31 mouse cellular contexts compared by ENCODE assay signal in the genomic region with DNA sequence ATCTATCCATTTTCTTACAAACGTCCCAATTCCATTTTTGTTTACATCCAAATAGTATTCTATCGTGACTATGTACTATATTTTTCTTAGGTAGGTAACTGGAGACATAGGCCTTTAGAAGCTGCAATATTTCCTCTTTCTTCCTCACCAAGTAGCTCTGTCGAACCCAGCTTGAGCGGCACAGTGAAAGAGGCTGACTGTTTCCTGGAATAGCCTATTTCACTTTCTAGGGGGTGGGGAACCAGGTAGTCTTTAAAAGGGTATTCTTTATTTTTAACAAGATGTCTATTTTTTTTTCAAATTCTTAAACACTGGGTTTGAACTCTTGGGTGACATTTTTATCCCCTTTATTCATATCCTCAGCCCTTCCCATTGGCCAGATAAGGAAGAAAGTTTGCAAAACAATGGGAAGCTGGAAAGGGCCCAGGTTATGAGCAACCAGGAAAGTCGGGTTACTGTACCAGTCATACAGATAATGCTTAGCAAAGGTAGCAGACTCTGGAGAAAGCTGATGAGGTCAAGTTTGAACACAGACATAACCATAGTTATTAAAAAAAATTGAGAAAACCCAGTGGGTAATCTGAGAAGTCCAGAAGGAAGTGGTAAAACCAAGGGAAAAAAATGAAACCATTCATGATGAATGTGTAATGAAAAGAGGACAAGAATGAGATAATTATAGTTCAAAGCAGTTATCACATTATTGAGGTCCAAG.
DNase-seq lines count a peak whose midpoint lies in the region; ATAC-seq and TF ChIP-seq lines count a peak whose summit lies in the region.
"Had no signal": no experiment of that assay in that cellular context is flagged by ENCODE, and none has a peak within 500 bp of the region (broad histone marks: within the 10 kb centered on the region; RNA-seq: fewer than 3 reads in every experiment).

No protein-coding gene starts in this region.

- WGBS in intestine, embryonic 16.5 days: 72% methylated on average over 5 of the region's 5 CpGs
- WGBS in stomach, postnatal 0 days: 63% methylated on average over 5 of the region's 5 CpGs
- 88% methylated on average over 5 of the region's 5 CpGs for WGBS in midbrain, embryonic 14.5 days

- no peak overlapping the region for H3K4me2 ChIP-seq in intestine, embryonic 16.5 days (ENCODE audit: low read depth, low read length)
- H3K4me2 ChIP-seq in stomach, postnatal 0 days (replicated peaks; ENCODE audit: low read depth): no peak overlapping the region
- H3K4me2 ChIP-seq in midbrain, embryonic 14.5 days (ENCODE audit: low read length): no peak overlapping the region
- H3K4me2 ChIP-seq: embryonic facial prominence, embryonic 12.5 days; forebrain, embryonic 15.5 days; heart, embryonic 12.5 days; hindbrain, embryonic 13.5 days; limb, embryonic 13.5 days; liver, embryonic 12.5 days; midbrain, embryonic 12.5 days; neural tube, embryonic 15.5 days had no signal

- H3K4me1 ChIP-seq in intestine, embryonic 16.5 days (ENCODE audit: control insufficient read depth, insufficient read depth, low read length): peaks cover 12% of the 10 kb centered on the region; the same call in 1 of the 2 replicates
- no peaks in the 10 kb centered on the region for H3K4me1 ChIP-seq in stomach, postnatal 0 days (replicated peaks; ENCODE audit: control insufficient read depth, insufficient read depth)
- peaks cover 5% of the 10 kb centered on the region; the same call in 1 of the 2 replicates for H3K4me1 ChIP-seq in midbrain, embryonic 14.5 days (ENCODE audit: control insufficient read depth, insufficient read depth, low read length)
- H3K4me1 ChIP-seq: liver, embryonic 12.5 days; neural tube, embryonic 15.5 days had no signal

- no peak for TF ChIP-seq CTCF in stomach, postnatal 0 days (IDR thresholded peaks at IDR 0.05; ENCODE audit: low read depth)

- no peaks in the 10 kb centered on the region for H3K36me3 ChIP-seq in intestine, embryonic 16.5 days (ENCODE audit: control insufficient read depth, insufficient read depth, low read length)
- no peaks in the 10 kb centered on the region for H3K36me3 ChIP-seq in stomach, postnatal 0 days (ENCODE audit: control insufficient read depth, insufficient read depth, low read length)
- no peaks in the 10 kb centered on the region for H3K36me3 ChIP-seq in midbrain, embryonic 14.5 days (ENCODE audit: control insufficient read depth, insufficient read depth, low read length)
- H3K36me3 ChIP-seq: embryonic facial prominence, embryonic 12.5 days; forebrain, embryonic 10.5 days; forebrain, embryonic 15.5 days; G1E; heart, embryonic 12.5 days; hindbrain, embryonic 13.5 days; limb, embryonic 13.5 days; liver, embryonic 12.5 days; midbrain, embryonic 12.5 days; neural tube, embryonic 15.5 days had no signal

- no peaks in the 10 kb centered on the region for H3K27me3 ChIP-seq in intestine, embryonic 16.5 days (replicated peaks; ENCODE audit: control insufficient read depth, insufficient read depth, low read length)
- no peaks in the 10 kb centered on the region for H3K27me3 ChIP-seq in stomach, postnatal 0 days (ENCODE audit: control insufficient read depth, insufficient read depth, low read length)
- no peaks in the 10 kb centered on the region for H3K27me3 ChIP-seq in midbrain, embryonic 14.5 days (ENCODE audit: control insufficient read depth, insufficient read depth, low read length)
- H3K27me3 ChIP-seq: embryonic facial prominence, embryonic 12.5 days; forebrain, embryonic 15.5 days; heart, embryonic 12.5 days; hindbrain, embryonic 13.5 days; limb, embryonic 13.5 days; liver, embryonic 12.5 days; megakaryocyte, embryonic 14.5 days; neural tube, embryonic 15.5 days; Patski had no signal

- TF ChIP-seq EP300 in stomach, postnatal 0 days (optimal IDR thresholded peaks at IDR 0.05): no peak

- H3K9me3 ChIP-seq in intestine, embryonic 16.5 days (ENCODE audit: control insufficient read depth, low read length): no peaks in the 10 kb centered on the region
- H3K9me3 ChIP-seq in stomach, postnatal 0 days (ENCODE audit: control insufficient read depth, low read length): no peaks in the 10 kb centered on the region
- no peaks in the 10 kb centered on the region for H3K9me3 ChIP-seq in midbrain, embryonic 14.5 days (ENCODE audit: control insufficient read depth, low read length)
- H3K9me3 ChIP-seq: embryonic facial prominence, embryonic 12.5 days; forebrain, embryonic 10.5 days; forebrain, embryonic 15.5 days; G1E; heart, embryonic 12.5 days; hindbrain, embryonic 13.5 days; limb, embryonic 13.5 days; liver, embryonic 12.5 days; megakaryocyte, embryonic 14.5 days; midbrain, embryonic 12.5 days; neural tube, embryonic 15.5 days had no signal

- ATAC-seq in intestine, embryonic 16.5 days: peak; percentile 34; the same call in 1 of the 2 replicates
- peak; percentile 65; the same call in 1 of the 2 replicates for ATAC-seq in stomach, postnatal 0 days (ENCODE audit: low FRiP score, low TSS enrichment)
- no peak for ATAC-seq in midbrain, embryonic 14.5 days (ENCODE audit: low FRiP score, low TSS enrichment)
- ATAC-seq: forebrain, embryonic 15.5 days; liver, embryonic 12.5 days; liver, postnatal 0 days; Patski had no signal

- intact Hi-C loops in left cerebral cortex, postnatal 4 days (cut with DNase I): no loop called here

- no peak overlapping the region for H3K4me3 ChIP-seq in intestine, embryonic 16.5 days (ENCODE audit: low read length)
- H3K4me3 ChIP-seq in stomach, postnatal 0 days (ENCODE audit: low read depth, low read length): no peak overlapping the region
- H3K4me3 ChIP-seq in midbrain, embryonic 14.5 days (replicated peaks; ENCODE audit: low read depth, low read length): no peak overlapping the region
- H3K4me3 ChIP-seq: embryonic facial prominence, embryonic 12.5 days; forebrain, embryonic 10.5 days; forebrain, embryonic 15.5 days; heart, adult 2 months; heart, embryonic 12.5 days; hindbrain, embryonic 13.5 days; limb, embryonic 13.5 days; liver, embryonic 12.5 days; megakaryocyte, embryonic 14.5 days; midbrain, embryonic 12.5 days; neural tube, embryonic 15.5 days had no signal

- no peak overlapping the region for H3K27ac ChIP-seq in intestine, embryonic 16.5 days (ENCODE audit: low read length)
- H3K27ac ChIP-seq in stomach, postnatal 0 days (replicated peaks): no peak overlapping the region
- H3K27ac ChIP-seq in midbrain, embryonic 14.5 days (replicated peaks; ENCODE audit: low read depth, low read length): no peak overlapping the region
- H3K27ac ChIP-seq: embryonic facial prominence, embryonic 12.5 days; forebrain, embryonic 10.5 days; forebrain, embryonic 15.5 days; heart, adult 2 months; hindbrain, embryonic 13.5 days; kidney, postnatal 0 days; limb, embryonic 13.5 days; liver, embryonic 12.5 days; midbrain, embryonic 12.5 days; neural tube, embryonic 15.5 days had no signal

- no peak overlapping the region for H3K9ac ChIP-seq in intestine, embryonic 16.5 days (ENCODE audit: low read depth, low read length)
- no peak overlapping the region for H3K9ac ChIP-seq in stomach, postnatal 0 days (ENCODE audit: low read length)
- H3K9ac ChIP-seq in midbrain, embryonic 14.5 days (replicated peaks; ENCODE audit: low read length): no peak overlapping the region
- H3K9ac ChIP-seq: embryonic facial prominence, embryonic 12.5 days; forebrain, embryonic 15.5 days; heart, embryonic 12.5 days; hindbrain, embryonic 13.5 days; limb, embryonic 13.5 days; liver, embryonic 12.5 days; liver, postnatal 0 days; midbrain, embryonic 12.5 days; neural tube, embryonic 15.5 days had no signal

- DNase-seq in A20 (ENCODE audit: low read depth, low spot score): peak; percentile 74
- DNase-seq in NIH3T3 (ENCODE audit: low read depth): peak; percentile 34
- no peak for DNase-seq in stomach, postnatal 0 days (ENCODE audit: low spot score)
- DNase-seq in midbrain, embryonic 14.5 days: no peak
- DNase-seq in right cerebral cortex, postnatal 25 days: no peak
- no peak for DNase-seq in left cerebral cortex, postnatal 4 days
- DNase-seq: adrenal gland, postnatal 10 days; cerebellum, adult 8-10 months; cerebellum, postnatal 36 days; embryo, embryonic 11 days; heart, adult 2 months; heart, postnatal 4 days; kidney, adult 8-10 months; liver, postnatal 0 days; lung, postnatal 4 days; right cerebral cortex, postnatal 4 days; thymus, postnatal 25 days had no signal

Comparison
In these comparisons a context has a peak if more than half of its experiments do, and no peak if none do; other contexts are left out.
1. DNase-seq: peak in A20 (single experiment) and NIH3T3 (single experiment); none in stomach, postnatal 0 days (single experiment), midbrain, embryonic 14.5 days (single experiment), right cerebral cortex, postnatal 25 days (single experiment) and left cerebral cortex, postnatal 4 days (single experiment).